Mouse (Mus musculus): ENCODE results near the gene Gm4871. TPM values are rescaled to one million over a fixed set of nuclear protein-coding genes. Genes with fewer than 3 reads are reported as not detected.

Gm4871 gene
- polyA plus RNA-seq, 1 experiment from 2014 or later: not detected

Other genes starting within 250 kb of the Gm4871 start
- 11.3 to 16.6 TPM (median 16.6 TPM) in 3 replicates for gene Smurf1, start 66.9 kb downstream of the Gm4871 start, polyA plus RNA-seq (2018)
- gene 1700018F24Rik, start 10.2 kb upstream of the Gm4871 start, polyA plus RNA-seq (2018): not detected in 3 replicates
- gene Arpc1a, start 51.1 kb upstream of the Gm4871 start, polyA plus RNA-seq (2018): 37.0 to 93.9 TPM (median 74.8 TPM) in 3 replicates
- not detected in 3 replicates for gene Kpna7, start 51.3 kb upstream of the Gm4871 start, polyA plus RNA-seq (2018)
- gene Arpc1b, start 81.5 kb upstream of the Gm4871 start, polyA plus RNA-seq (2018): 401 to 795 TPM (median 759 TPM) in 3 replicates
- 39.1 to 134 TPM (median 69.9 TPM) in 3 replicates for gene Pdap1, start 107.5 kb upstream of the Gm4871 start, polyA plus RNA-seq (2018)
- 133 to 160 TPM (median 139 TPM) in 3 replicates for gene Bud31, start 107.6 kb upstream of the Gm4871 start, polyA plus RNA-seq (2018)
- 8.9 to 12.6 TPM (median 9.1 TPM) in 3 replicates for gene Ptcd1, start 134.4 kb upstream of the Gm4871 start, polyA plus RNA-seq (2018)
- 12.2 to 17.6 TPM (median 16.5 TPM) in 3 replicates for gene Cpsf4, start 134.5 kb upstream of the Gm4871 start, polyA plus RNA-seq (2018)
- 102 to 214 TPM (median 189 TPM) in 3 replicates for gene Atp5j2, start 159.3 kb upstream of the Gm4871 start, polyA plus RNA-seq (2018)
- gene Zkscan14, start 169.1 kb upstream of the Gm4871 start, polyA plus RNA-seq (2018): 5.3 to 8.3 TPM (median 7.4 TPM) in 3 replicates
- 4.0 to 4.8 TPM (median 4.2 TPM) in 3 replicates for gene Zkscan5, start 171.8 kb upstream of the Gm4871 start, polyA plus RNA-seq (2018)
- 34.3 to 40.2 TPM (median 37.0 TPM) in 3 replicates for gene Zfp655, start 199.0 kb upstream of the Gm4871 start, polyA plus RNA-seq (2018)
- gene Zscan25, start 247.7 kb upstream of the Gm4871 start, polyA plus RNA-seq (2018): 8.7 to 9.0 TPM (median 8.9 TPM) in 3 replicates

All from macrophage (primary cell).